Mouse (Mus musculus) layer of hippocampus, adult 9-10 months (tissue): ENCODE results near the gene Fam117b.

Experiments used
- DNase-seq: peaks from one replicate; pipeline ENCODE4 v3.0.0; 2022; ENCODE audit warnings: low spot score

Gene Fam117b

GRCm38 (mm10) chr1:59913195-59913868 is 526 bp downstream of the Fam117b start:
- no peak for DNase-seq

GRCm38 (mm10) chr1:59913869-59914225 is 1.0 kb downstream of the Fam117b start:
- no peak for DNase-seq

GRCm38 (mm10) chr1:59914799-59915198 is 2.0 kb downstream of the Fam117b start:
- DNase-seq: no peak

- DNase-seq: no peak
Measured at GRCm38 (mm10) chr1:59915843-59916610, 3.2 kb downstream of the Fam117b start.

- DNase-seq: no peak
Measured at GRCm38 (mm10) chr1:59917401-59917800, 4.6 kb downstream of the Fam117b start.

- no peak for DNase-seq
Measured at GRCm38 (mm10) chr1:59918075-59918474, 5.3 kb downstream of the Fam117b start.

- no peak for DNase-seq
Measured at GRCm38 (mm10) chr1:59923201-59923600, 10.4 kb downstream of the Fam117b start.

GRCm38 (mm10) chr1:59923673-59924072 is 10.9 kb downstream of the Fam117b start:
- no peak for DNase-seq

- DNase-seq: no peak
Measured at GRCm38 (mm10) chr1:59924411-59924810, 11.6 kb downstream of the Fam117b start.

- no peak for DNase-seq
Measured at GRCm38 (mm10) chr1:59926021-59926672, 13.3 kb downstream of the Fam117b start.

GRCm38 (mm10) chr1:59927131-59927680 is 14.4 kb downstream of the Fam117b start:
- no peak for DNase-seq

GRCm38 (mm10) chr1:59930926-59931325 is 18.1 kb downstream of the Fam117b start:
- no peak for DNase-seq

GRCm38 (mm10) chr1:59932991-59933390 is 20.2 kb downstream of the Fam117b start:
- no peak for DNase-seq

- DNase-seq: no peak
Measured at GRCm38 (mm10) chr1:59941063-59941462, 28.3 kb downstream of the Fam117b start.

GRCm38 (mm10) chr1:59942057-59942790 is 29.4 kb downstream of the Fam117b start:
- no peak for DNase-seq

GRCm38 (mm10) chr1:59943825-59944224 is 31.0 kb downstream of the Fam117b start:
- DNase-seq: no peak

- no peak for DNase-seq
Measured at GRCm38 (mm10) chr1:59945969-59946368, 33.2 kb downstream of the Fam117b start.

- DNase-seq: no peak
Measured at GRCm38 (mm10) chr1:59947509-59947908, 34.7 kb downstream of the Fam117b start.

- DNase-seq: no peak
Measured at GRCm38 (mm10) chr1:59957206-59957605, 44.4 kb downstream of the Fam117b start.

GRCm38 (mm10) chr1:59959941-59960340 is 47.1 kb downstream of the Fam117b start:
- DNase-seq: no peak

- no peak for DNase-seq
Measured at GRCm38 (mm10) chr1:59966171-59966785, 53.5 kb downstream of the Fam117b start.

GRCm38 (mm10) chr1:59967291-59967690 is 54.5 kb downstream of the Fam117b start:
- DNase-seq: no peak
